Mouse (Mus musculus): ENCODE data around the gene Slc25a3. TPM values are rescaled to one million over a fixed set of nuclear protein-coding genes. Genes with fewer than 3 reads are reported as not detected.

Slc25a3 gene
- polyA plus RNA-seq (2012): 18.7 and 21.2 TPM in 2 replicates

DNA sequence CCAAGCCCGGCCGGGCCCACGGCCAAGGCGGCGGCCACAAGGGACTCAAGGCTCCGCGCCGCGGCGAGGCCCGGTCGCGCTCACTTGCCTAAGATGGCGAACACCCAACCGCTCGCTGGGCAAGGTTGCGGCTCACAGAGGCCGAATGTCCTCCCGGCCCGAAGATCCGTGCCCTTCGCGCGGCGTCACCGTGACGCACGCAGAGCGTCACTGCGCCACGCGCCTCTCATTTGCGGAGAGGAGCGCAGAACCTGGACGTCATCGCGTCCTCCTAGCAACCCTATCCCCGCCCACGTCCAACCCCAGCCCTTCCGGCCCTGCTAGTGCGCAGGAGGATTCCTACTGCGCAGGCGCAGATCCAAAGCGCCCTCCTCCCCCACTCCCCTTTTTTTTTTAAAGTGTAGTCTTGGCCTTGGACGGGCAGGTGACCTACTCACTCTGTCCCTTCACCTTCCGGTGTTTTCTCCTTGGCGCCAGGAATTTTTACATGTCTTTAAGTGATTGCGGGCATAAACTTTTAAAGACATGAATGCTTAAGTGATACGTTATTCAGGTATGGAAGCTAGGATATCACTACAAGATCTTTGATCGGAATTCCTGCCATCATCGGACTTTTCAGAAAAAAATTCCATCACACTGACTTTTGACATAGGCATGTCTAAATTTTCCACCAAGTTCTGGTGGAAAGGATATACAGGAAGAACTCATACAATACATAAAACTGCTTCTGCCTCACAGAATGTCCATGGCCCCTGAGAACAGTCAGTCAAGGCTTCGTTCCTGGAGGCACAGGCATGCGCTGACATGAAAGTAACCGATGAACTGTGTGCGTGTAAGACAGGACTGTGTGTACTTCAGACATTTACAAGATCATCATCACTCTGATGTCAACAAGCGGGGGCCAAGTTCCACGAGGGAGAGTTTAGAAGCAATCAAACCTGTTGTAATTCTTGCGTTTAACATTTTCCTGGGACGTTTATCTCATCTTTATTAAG is at the start of gene Slc25a3:
Gene Slc25a3, minus strand, starts transcription at position 232 of the 995 bp plus-strand sequence.
- no peak for TF ChIP-seq GATA1 (IDR thresholded peaks at IDR 0.05; ENCODE audit: low read length)
- no peaks in the 10 kb centered on the region for H3K9me3 ChIP-seq (ENCODE audit: control insufficient read depth, low read length)
- H3K4me1 ChIP-seq (ENCODE audit: control insufficient read depth): peaks cover 43% of the 10 kb centered on the region
- no peaks in the 10 kb centered on the region for H3K27me3 ChIP-seq (ENCODE audit: control insufficient read depth)
- H3K4me3 ChIP-seq (replicated peaks): peak within 1 kb of the TSS; percentile 82
- H3K36me3 ChIP-seq (ENCODE audit: control insufficient read depth): peaks cover 35% of the 10 kb centered on the region

DNA sequence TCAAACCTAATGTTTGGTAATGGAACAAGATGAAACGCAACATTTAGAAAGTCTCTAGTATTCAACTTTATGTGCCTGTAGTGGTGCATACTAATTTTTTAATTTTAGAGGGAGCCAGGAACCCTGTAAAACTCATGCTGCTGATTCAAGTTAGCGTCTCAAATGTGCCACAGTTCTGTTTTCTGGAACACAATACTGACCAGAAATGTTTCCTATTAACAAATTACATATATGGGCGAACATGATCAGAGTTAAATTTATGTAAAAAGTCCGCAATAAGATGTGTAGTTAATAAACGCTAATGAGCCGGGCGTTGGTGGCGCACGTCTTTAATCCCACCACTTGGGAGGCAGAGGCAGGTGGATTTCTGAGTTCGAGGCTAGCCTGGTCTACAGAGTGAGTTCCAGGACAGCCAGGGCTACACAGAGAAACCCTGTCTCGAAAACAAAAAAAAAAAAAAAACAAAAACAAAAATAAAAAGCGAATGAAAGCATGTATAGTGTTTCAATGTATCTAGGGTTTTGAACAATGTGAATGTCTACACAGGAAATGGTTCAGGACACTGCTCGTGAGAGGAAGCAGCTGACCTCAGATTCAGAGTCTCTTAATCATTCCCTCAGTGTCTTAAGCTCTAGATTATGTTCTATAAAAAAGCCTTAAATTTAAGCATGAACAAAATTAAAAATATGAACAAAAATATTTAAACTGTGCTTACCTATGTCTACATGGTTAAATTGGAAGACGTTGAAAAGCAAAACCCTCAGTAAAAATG is 48.7 kb upstream of the Slc25a3 start:
- H3K4me1 ChIP-seq (ENCODE audit: control insufficient read depth): peaks cover 43% of the 10 kb centered on the region
- H3K27me3 ChIP-seq (ENCODE audit: control insufficient read depth): no peaks in the 10 kb centered on the region
- H3K36me3 ChIP-seq (ENCODE audit: control insufficient read depth): peaks cover 24% of the 10 kb centered on the region
- no peaks in the 10 kb centered on the region for H3K9me3 ChIP-seq (ENCODE audit: control insufficient read depth, low read length)
- peak overlapping the region; percentile 100 for H3K4me3 ChIP-seq (replicated peaks)
- TF ChIP-seq TAL1 (IDR thresholded peaks at IDR 0.05; ENCODE audit: low read length) (no peak), GATA1 (IDR thresholded peaks at IDR 0.05; ENCODE audit: low read length) (no peak)

DNA sequence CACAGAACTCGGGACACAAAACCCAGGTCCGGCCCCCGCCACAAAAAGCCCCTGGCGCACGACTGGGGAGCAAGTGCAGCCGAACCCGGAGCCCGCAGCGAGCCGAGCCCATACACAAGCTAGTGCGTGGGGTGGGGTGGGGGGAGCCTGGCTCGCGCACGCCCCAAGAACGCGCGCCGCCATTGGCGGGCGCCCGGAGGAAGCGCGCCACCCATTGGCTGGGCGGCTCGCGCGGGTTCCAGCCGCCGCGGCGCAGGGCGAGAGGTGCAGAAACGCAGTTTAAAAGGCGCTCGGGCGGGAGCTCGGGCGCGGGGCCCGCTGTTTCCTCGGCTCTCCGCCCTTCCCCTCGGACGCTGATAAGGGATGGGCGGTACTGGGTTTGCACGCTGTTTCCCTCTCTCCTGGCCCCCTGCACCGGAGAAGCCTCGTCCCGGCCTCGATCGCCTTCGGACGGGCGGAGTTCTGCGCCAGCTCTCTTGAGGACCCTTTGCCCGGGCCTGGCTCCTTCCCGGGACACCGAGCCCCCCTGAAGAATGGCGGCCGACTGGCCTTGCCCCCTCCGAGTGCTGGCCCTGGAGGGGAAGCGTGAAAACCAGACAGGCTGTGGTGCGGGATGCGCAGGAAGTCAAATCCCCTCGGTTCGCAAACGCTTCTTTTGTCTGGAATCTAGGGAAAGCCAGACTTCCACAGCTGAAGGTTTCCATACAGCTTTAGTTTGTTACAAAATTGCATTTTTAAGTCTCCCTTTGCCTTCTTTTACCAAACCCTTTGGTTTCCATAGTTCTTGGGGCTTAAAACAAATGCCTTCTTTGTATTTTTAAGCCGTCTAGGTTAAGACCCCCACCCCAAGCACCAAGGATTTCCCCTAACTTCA is 47.8 kb upstream of the Slc25a3 start:
- H3K4me3 ChIP-seq (replicated peaks): peak overlapping the region; percentile 100
- H3K9me3 ChIP-seq (ENCODE audit: control insufficient read depth, low read length): no peaks in the 10 kb centered on the region
- TF ChIP-seq TAL1 (IDR thresholded peaks at IDR 0.05; ENCODE audit: low read length) (no peak), GATA1 (IDR thresholded peaks at IDR 0.05; ENCODE audit: low read length) (peak; percentile 83)
- H3K27me3 ChIP-seq (ENCODE audit: control insufficient read depth): no peaks in the 10 kb centered on the region
- peaks cover 46% of the 10 kb centered on the region for H3K4me1 ChIP-seq (ENCODE audit: control insufficient read depth)
- H3K36me3 ChIP-seq (ENCODE audit: control insufficient read depth): peaks cover 33% of the 10 kb centered on the region

DNA sequence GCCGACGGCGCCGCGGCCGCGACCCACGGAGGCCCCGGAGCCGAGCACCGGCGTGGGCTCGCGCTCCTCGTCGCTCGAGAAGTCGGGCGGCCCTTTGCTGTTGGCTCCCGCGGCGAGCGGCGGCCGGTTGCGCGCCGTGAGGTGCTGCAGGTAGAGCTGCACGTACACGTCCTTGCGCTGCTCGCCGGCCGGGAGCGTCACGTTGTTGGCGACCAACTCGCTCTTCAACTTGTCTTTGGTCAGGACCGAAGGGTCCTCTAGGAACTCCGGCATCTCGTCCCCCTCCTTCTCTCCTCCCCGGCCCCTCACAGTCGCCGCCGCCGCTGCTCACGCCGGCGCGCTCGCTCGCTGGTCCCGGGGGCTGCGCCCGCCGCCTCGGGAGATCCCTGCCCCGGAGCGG is 47.2 kb upstream of the Slc25a3 start:
- no peak for TF ChIP-seq TAL1 (IDR thresholded peaks at IDR 0.05; ENCODE audit: low read length)
- no peak for TF ChIP-seq GATA1 (IDR thresholded peaks at IDR 0.05; ENCODE audit: low read length)
- H3K36me3 ChIP-seq (ENCODE audit: control insufficient read depth): peaks cover 39% of the 10 kb centered on the region
- H3K4me1 ChIP-seq (ENCODE audit: control insufficient read depth): peaks cover 51% of the 10 kb centered on the region
- H3K9me3 ChIP-seq (ENCODE audit: control insufficient read depth, low read length): no peaks in the 10 kb centered on the region
- peak overlapping the region; percentile 100 for H3K4me3 ChIP-seq (replicated peaks)
- no peaks in the 10 kb centered on the region for H3K27me3 ChIP-seq (ENCODE audit: control insufficient read depth)

GRCm38 (mm10) chr10:91170143-91170941 is 46.5 kb upstream of the Slc25a3 start:
- peak overlapping the region; percentile 100 for H3K4me3 ChIP-seq (replicated peaks)
- H3K9me3 ChIP-seq (ENCODE audit: control insufficient read depth, low read length): no peaks in the 10 kb centered on the region
- peaks cover 46% of the 10 kb centered on the region for H3K36me3 ChIP-seq (ENCODE audit: control insufficient read depth)
- peaks cover 56% of the 10 kb centered on the region for H3K4me1 ChIP-seq (ENCODE audit: control insufficient read depth)
- no peaks in the 10 kb centered on the region for H3K27me3 ChIP-seq (ENCODE audit: control insufficient read depth)
- TF ChIP-seq TAL1 (IDR thresholded peaks at IDR 0.05; ENCODE audit: low read length) (no peak), GATA1 (IDR thresholded peaks at IDR 0.05; ENCODE audit: low read length) (no peak)

DNA sequence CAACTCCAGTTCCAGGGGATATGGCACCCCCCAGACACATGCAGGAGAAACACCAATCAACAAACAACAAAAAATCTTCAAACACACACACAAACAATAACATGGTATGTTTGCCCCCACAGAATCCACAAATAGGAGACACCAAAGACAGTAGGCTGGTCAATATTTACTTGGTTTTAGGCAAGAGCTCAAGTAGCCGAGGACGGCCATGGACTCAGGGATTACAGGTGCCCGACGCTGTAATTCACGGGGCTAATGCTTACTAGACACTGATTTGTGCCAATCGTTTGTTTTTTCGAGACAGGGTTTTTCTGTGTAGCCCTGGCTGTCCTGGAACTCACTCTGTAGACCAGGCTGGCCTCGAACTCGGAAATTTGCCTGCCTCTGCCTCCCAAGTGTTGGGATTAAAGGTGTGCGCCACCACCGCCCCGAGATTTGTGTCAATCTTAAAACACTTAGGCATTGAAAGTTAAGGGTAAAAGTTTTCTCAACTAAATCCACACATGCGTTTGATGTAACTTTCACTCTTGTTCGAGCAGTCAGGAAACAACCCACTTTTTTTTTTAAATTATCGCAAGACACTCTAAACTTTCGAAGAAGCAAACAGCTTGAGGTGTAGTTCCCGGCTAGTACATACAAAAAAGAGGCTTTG is 45.7 kb upstream of the Slc25a3 start:
- peaks cover 60% of the 10 kb centered on the region for H3K4me1 ChIP-seq (ENCODE audit: control insufficient read depth)

GRCm38 (mm10) chr10:91167352-91167751 is 43.5 kb upstream of the Slc25a3 start:
- H3K4me1 ChIP-seq (ENCODE audit: control insufficient read depth): peaks cover 67% of the 10 kb centered on the region
- peaks cover 76% of the 10 kb centered on the region for H3K36me3 ChIP-seq (ENCODE audit: control insufficient read depth)
- H3K9me3 ChIP-seq (ENCODE audit: control insufficient read depth, low read length): no peaks in the 10 kb centered on the region
- H3K4me3 ChIP-seq (replicated peaks): peak overlapping the region; percentile 100
- no peaks in the 10 kb centered on the region for H3K27me3 ChIP-seq (ENCODE audit: control insufficient read depth)
- TF ChIP-seq GATA1 (IDR thresholded peaks at IDR 0.05; ENCODE audit: low read length) (no peak), TAL1 (IDR thresholded peaks at IDR 0.05; ENCODE audit: low read length) (no peak)

More for the DNA sequence above, 45.7 kb upstream of the Slc25a3 start:
- H3K36me3 ChIP-seq (ENCODE audit: control insufficient read depth): peaks cover 54% of the 10 kb centered on the region
- no peaks in the 10 kb centered on the region for H3K9me3 ChIP-seq (ENCODE audit: control insufficient read depth, low read length)
- no peaks in the 10 kb centered on the region for H3K27me3 ChIP-seq (ENCODE audit: control insufficient read depth)
- peak overlapping the region; percentile 100 for H3K4me3 ChIP-seq (replicated peaks)
- TF ChIP-seq TAL1 (IDR thresholded peaks at IDR 0.05; ENCODE audit: low read length) (no peak), GATA1 (IDR thresholded peaks at IDR 0.05; ENCODE audit: low read length) (no peak)
